Mouse (Mus musculus) cortical plate, adult 2 months (tissue): ENCODE results near the gene Ccl5.

Experiments
- CTCF ChIP-seq: fragments of 200-500 bp; IDR thresholded peaks from 2 replicates; pipeline ENCODE4 v1.5.1; 2011; ENCODE audit warnings: mild to moderate bottlenecking, control low read depth, low read length; ENCODE audit not compliant: insufficient read depth; ENCODE audit errors: extremely low read depth
- POLR2A ChIP-seq: fragments of 200-500 bp; IDR thresholded peaks from 2 replicates; pipeline ENCODE4 v1.6.1; 2011; ENCODE audit warnings: mild to moderate bottlenecking, low read length, control low read depth; ENCODE audit not compliant: insufficient read depth; ENCODE audit errors: extremely low read depth

GRCm38 (mm10) chr11:83566617-83567016 lies 36.3 kb upstream of the Ccl5 start:
- TF ChIP-seq CTCF = no peak
- no peak for TF ChIP-seq POLR2A
